Mouse (Mus musculus) lung, postnatal 0 days (tissue): ENCODE measurements around the gene Scfd2.

Source experiments
- CTCF ChIP-seq: IDR thresholded peaks from 2 replicates; pipeline ENCODE4 v1.5.1; 2016; ENCODE audit warnings: antibody characterized with exemption, mild to moderate bottlenecking
- EP300 ChIP-seq: IDR thresholded peaks from 2 replicates; pipeline ENCODE4 v1.6.1; 2016; ENCODE audit warnings: antibody characterized with exemption, mild to moderate bottlenecking, control low read depth

DNA sequence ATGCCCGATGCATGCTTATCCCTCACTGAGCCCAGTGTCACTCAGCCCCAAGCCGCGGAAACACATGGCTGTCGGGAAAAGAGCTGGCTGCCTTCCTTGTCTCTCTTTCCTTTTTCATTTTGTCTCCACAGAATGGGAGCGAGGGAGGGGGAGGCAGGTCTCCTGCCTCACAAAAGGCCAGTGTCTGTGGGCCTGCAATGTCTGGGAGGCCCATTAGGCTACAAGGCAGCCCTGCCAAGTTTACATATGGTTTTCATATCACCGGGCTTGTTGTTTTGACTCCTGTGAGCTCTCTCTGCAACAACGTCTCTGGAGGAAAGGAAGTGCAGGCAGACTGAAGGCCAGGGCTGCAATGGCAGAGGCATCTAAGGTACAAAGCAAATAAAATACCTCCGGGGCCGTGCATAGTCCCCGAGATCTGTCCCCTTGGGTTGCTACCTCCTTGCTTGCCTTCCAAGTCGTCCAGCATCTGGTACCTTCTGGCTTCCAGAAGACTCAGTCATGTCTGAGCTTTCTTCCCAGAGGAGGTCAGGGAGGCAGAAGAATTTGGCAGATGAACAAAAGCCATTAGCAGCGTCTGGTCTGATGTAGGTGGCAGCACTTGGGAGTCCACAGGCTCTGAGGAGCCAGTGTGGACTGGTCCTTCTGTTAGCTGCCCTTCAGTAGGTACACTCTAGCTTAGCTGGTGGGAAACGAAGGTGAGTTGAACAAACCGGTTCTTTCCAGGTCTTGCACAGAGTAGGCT, 355.9 kb downstream of the Scfd2 start:
- TF ChIP-seq CTCF (no peak), EP300 (no peak)
